Mouse (Mus musculus): ENCODE data around the gene Ttc9b.

GRCm38 (mm10) chr7:27683218-27683617, 29.5 kb downstream of the Ttc9b start:
- TF ChIP-seq POLR2A (IDR thresholded peaks at IDR 0.05; ENCODE audit: insufficient read depth, low read length) (no peak), CTCF (IDR thresholded peaks at IDR 0.05; ENCODE audit: low read depth, low read length) (no peak), EP300 (IDR thresholded peaks at IDR 0.05; ENCODE audit: insufficient read depth, low read depth, low read length) (no peak)
